Mouse (Mus musculus) layer of hippocampus, postnatal 25 days (tissue): ENCODE measurements around the gene Mrps18a. TPM values are rescaled to one million over a fixed set of nuclear protein-coding genes. Genes with fewer than 3 reads are reported as not detected.

ENCODE experiments used
- DNase-seq, 2 experiments: peaks; one replicate each; pipeline ENCODE4 v3.0.0; 2022; ENCODE audit warnings: mixed read lengths in 2 of 2, low spot score in 1 of 2; ENCODE audit errors: extremely low spot score in 1 of 2
- total RNA-seq, 2 experiments: library from RNA; stranded (reverse); gene quantifications; 2 replicates each; pipeline ENCODE4 v1.2.3; 2021

The Mrps18a gene
- total RNA-seq, 2 experiments from 2014 or later: 80.9 to 81.4 TPM

DNA sequence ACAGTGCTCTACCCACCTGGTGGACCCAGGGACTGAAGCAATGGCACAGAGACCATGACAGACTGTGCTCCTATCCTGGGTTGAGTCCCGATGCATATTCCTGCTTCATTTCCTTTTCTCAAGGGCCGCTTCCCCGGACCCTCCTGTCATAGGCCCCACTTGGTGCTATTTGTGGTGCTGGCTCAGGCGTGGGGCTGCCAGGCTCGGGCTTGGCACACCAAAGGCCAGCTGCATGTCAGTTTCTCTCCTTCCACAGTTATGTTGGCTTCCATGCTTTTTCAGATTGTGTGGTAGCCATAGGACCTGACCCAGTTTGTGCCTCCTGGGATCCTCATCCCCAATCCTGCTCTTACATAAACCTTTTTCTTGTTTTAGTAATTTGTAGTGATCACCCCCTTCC is 58.0 kb downstream of the Mrps18a start:
- no peak for DNase-seq

DNA sequence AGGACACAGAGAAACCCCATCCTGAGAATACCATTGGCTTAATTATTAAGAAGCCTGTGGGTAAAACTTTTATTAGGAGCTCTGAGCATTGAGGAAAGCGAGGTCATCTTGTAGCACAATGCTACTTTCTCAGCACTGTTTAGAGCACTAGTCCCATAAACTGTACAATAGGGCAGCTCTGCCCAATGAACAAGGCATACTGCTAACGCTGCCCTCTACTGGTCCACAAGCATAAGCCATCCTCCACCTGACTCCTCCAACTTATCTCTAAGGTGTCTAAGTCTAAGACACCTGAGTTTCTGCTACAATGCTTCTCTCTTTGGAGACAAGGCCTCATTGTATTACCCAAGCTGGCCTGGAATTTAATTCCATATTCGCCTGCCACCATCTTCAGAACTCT is 59.8 kb downstream of the Mrps18a start:
- no peak for DNase-seq

Other genes with a start within 250 kb of the Mrps18a start
- 10 to 100 TPM; 56.3 to 62.8 TPM for gene Vegfa, start 78.6 kb upstream of the Mrps18a start, total RNA-seq
- 10 to 100 TPM; 24.6 to 28.4 TPM for gene Rsph9, start 33.2 kb downstream of the Mrps18a start, total RNA-seq
- gene Mad2l1bp, start 42.6 kb downstream of the Mrps18a start, total RNA-seq: 10 to 100 TPM; 10.7 to 11.0 TPM
- 100 to 1,000 TPM in 1 of 2 experiments, 10 to 100 TPM in 1; 91.4 to 124 TPM for gene Gtpbp2, start 50.0 kb downstream of the Mrps18a start, total RNA-seq
- 1 to 10 TPM; 5.9 to 6.0 TPM for gene Polh, start 91.7 kb downstream of the Mrps18a start, total RNA-seq
- 10 to 100 TPM; 44.9 to 45.7 TPM for gene Xpo5, start 91.8 kb downstream of the Mrps18a start, total RNA-seq
- 10 to 100 TPM; 36.3 to 40.4 TPM for gene Polr1c, start 137.1 kb downstream of the Mrps18a start, total RNA-seq
- gene Yipf3, start 137.1 kb downstream of the Mrps18a start, total RNA-seq: 10 to 100 TPM; 83.8 to 97.4 TPM
- 10 to 100 TPM; 69.7 to 72.5 TPM for gene Lrrc73, start 142.5 kb downstream of the Mrps18a start, total RNA-seq
- 10 to 100 TPM; 47.6 to 49.6 TPM for gene Tjap1, start 172.0 kb downstream of the Mrps18a start, total RNA-seq
- gene Dlk2, start 186.4 kb downstream of the Mrps18a start, total RNA-seq: 10 to 100 TPM; 45.3 to 47.0 TPM
- 10 to 100 TPM in 1 of 2 experiments, 1 to 10 TPM in 1; 8.8 to 11.7 TPM for gene Abcc10, start 217.4 kb downstream of the Mrps18a start, total RNA-seq